ENCODE assay signal across 8 mouse cellular contexts in the genomic region with DNA sequence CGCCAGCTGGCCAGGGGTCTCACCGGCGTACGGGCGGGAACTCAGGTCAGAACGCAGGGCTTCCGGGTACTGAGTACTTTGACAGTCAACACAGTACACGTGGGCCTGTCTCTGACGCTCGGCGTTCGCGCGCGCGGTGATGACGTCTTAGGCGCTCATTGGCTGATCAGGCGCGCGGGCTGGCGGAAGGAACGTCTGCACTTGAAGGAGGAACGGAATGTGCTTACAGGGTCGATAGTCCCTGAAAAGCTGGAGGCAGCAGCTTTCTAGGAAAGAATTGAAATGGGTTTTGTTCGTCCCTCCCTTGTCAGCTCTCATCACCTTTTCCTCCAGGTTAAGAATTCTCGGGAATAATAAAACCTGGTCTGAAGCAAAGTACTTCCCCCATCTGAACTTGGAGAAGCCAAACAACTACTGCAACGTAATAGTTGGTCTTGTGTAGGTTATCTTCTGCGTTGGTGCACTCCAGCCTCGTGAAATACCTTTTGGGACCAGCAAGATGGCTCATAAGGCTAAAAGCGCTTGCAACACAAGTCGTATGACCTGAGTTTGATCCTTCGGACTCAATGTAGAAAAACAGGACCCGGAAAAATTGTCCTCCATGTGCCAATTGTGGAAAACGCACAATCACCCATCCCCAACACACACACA. TPM values are rescaled to one million over a fixed set of nuclear protein-coding genes. Genes with fewer than 3 reads are reported as not detected.
DNase-seq lines count a peak whose midpoint lies in the region; ATAC-seq lines count a peak whose summit lies in the region.

A gene (minus strand): TSS at position 130 of the 651 bp plus-strand sequence.

- WGBS in hindbrain, embryonic 11.5 days = 7% methylated on average over 35 of the region's 35 CpGs

- H3K27me3 ChIP-seq in hindbrain, embryonic 11.5 days (ENCODE audit: control insufficient read depth, insufficient read depth, low read length) = no peaks in the 10 kb centered on the region

- H3K27ac ChIP-seq in hindbrain, embryonic 11.5 days (ENCODE audit: low read depth, low read length) = no peak within 1 kb of the TSS

- H3K4me2 ChIP-seq in hindbrain, embryonic 11.5 days (replicated peaks; ENCODE audit: low read depth, low read length) = peak within 1 kb of the TSS; percentile 95

- H3K4me1 ChIP-seq in hindbrain, embryonic 11.5 days (replicated peaks; ENCODE audit: control insufficient read depth, insufficient read depth, low read length) = peaks cover 5% of the 10 kb centered on the region; the same call in 1 of the 2 replicates

- no peaks in the 10 kb centered on the region for H3K36me3 ChIP-seq in hindbrain, embryonic 11.5 days (ENCODE audit: control insufficient read depth, insufficient read depth, low read length)

- peak within 1 kb of the TSS; percentile 54 for H3K9ac ChIP-seq in hindbrain, embryonic 11.5 days (ENCODE audit: low read depth, low read length)

- peak; percentile 83 for ATAC-seq in hindbrain, embryonic 11.5 days (ENCODE audit: low FRiP score)

- DNase-seq in MN1 (ENCODE audit: low spot score) = peak; percentile 94
- peak; percentile 96 for DNase-seq in cerebellum, adult 9-10 months
- peak; percentile 96 to 98 for DNase-seq in frontal cortex, adult 2 months (ENCODE audit: extremely low spot score in 1 of 2, low spot score in 1 of 2)
- peak; percentile 99 for DNase-seq in hindbrain, embryonic 11.5 days (ENCODE audit: low spot score)
- peak; percentile 97 for DNase-seq in layer of hippocampus, postnatal 10 days (ENCODE audit: low spot score in 2 of 2)
- peak; percentile 98 for DNase-seq in lung, postnatal 10 days
- DNase-seq in ovary, postnatal 36 days (ENCODE audit: low spot score) = peak; percentile 96
- peak; percentile 96 for DNase-seq in thymus, postnatal 25 days

- no peaks in the 10 kb centered on the region for H3K9me3 ChIP-seq in hindbrain, embryonic 11.5 days (ENCODE audit: control insufficient read depth, low read length)

- H3K4me3 ChIP-seq in hindbrain, embryonic 11.5 days (ENCODE audit: low read depth, low read length) = peak within 1 kb of the TSS; percentile 71

RNA-seq across cellular contexts. Expression of the gene that starts here (rescaled TPM):
- 16.2 and 19.6 TPM in 2 replicates for polyA plus RNA-seq in frontal cortex, adult 2 months (2012; rRNA removed)
- polyA plus RNA-seq in hindbrain, embryonic 11.5 days (2014; fragmentation: Nextera tagmentation; extraction: Ambion mirVana) = 12.7 and 17.2 TPM in 2 replicates
- total RNA-seq in layer of hippocampus, postnatal 10 days (2021) = 10 to 100 TPM; 27.9 to 29.8 TPM
